Mouse (Mus musculus): Measurements from ENCODE around the gene Pitx1. TPM values are rescaled to one million over a fixed set of nuclear protein-coding genes. Genes with fewer than 3 reads are reported as not detected.

Gene Pitx1
- polyA plus RNA-seq, 1 experiment from 2014 or later = 0.36 TPM

DNA sequence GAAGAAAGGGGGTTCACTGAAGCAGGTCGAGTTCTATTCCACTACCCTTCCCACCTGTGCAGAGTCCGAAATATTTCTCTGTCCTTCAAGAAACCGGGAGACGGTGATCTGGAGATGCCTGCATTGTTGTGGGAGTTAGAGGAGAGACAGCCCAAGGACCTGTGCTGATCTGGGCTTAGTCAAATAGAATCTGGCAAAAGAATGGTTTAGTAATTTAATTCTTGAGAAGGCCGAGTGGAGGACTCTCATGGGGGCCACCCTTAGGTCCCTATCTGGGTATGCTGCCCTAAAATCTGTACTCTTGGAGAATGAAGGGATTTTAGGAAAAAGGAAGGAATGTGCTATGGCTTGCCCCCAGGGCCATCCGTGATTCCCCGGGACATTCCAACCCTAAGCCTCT is 2.1 kb downstream of the Pitx1 start:
- H3K27me3 ChIP-seq (ENCODE audit: control insufficient read depth, insufficient read depth, low read depth, low read length) = peaks cover 95% of the 10 kb centered on the region
- H3K9me3 ChIP-seq (ENCODE audit: control insufficient read depth, low read length) = no peaks in the 10 kb centered on the region
- peaks cover 9% of the 10 kb centered on the region for H3K4me1 ChIP-seq (replicated peaks; ENCODE audit: control insufficient read depth, insufficient read depth, low read length)
- 10% methylated on average over 7 of the region's 7 CpGs for WGBS
- no peak overlapping the region for H3K4me3 ChIP-seq (ENCODE audit: low read length)
- no peak overlapping the region for H3K4me2 ChIP-seq (ENCODE audit: low read depth, low read length)
- no peak overlapping the region for H3K27ac ChIP-seq (ENCODE audit: low read length)
- no peaks in the 10 kb centered on the region for H3K36me3 ChIP-seq (ENCODE audit: control insufficient read depth, insufficient read depth, low read length)
- ATAC-seq (ENCODE audit: low read depth) = no peak
- H3K9ac ChIP-seq (ENCODE audit: low read length) = no peak overlapping the region

DNA sequence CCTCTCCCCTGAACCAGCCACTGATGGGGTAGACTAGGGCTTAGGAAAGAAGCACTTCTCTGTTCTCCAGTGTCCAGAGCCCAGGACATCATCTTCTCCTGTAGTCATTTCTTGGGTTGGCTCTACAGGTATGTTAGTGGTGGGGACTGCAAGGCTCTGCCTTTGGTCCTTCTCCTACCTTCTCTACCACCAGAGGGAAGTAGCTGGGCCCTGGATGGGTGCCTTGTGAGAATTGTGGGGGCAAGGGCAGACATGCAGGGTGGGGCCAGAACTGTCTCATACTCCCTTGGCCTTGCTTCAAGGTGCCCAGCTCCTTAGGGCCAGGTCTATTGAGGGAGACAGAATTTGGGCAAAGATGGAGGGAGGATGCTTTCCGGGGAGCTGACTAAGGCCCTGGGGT is 3.4 kb downstream of the Pitx1 start:
- Histone ChIP-seq H3K27me3 (ENCODE audit: control insufficient read depth, insufficient read depth, low read depth, low read length) (peaks cover 96% of the 10 kb centered on the region), H3K9me3 (ENCODE audit: control insufficient read depth, low read length) (no peaks in the 10 kb centered on the region), H3K4me1 (replicated peaks; ENCODE audit: control insufficient read depth, insufficient read depth, low read length) (peaks cover 9% of the 10 kb centered on the region), H3K4me3 (ENCODE audit: low read length) (no peak overlapping the region), H3K27ac (ENCODE audit: low read length) (no peak overlapping the region), H3K4me2 (ENCODE audit: low read depth, low read length) (no peak overlapping the region), H3K9ac (ENCODE audit: low read length) (no peak overlapping the region), H3K36me3 (ENCODE audit: control insufficient read depth, insufficient read depth, low read length) (no peaks in the 10 kb centered on the region)
- WGBS = 37% methylated on average over 1 of the region's 1 CpGs
- no peak for ATAC-seq (ENCODE audit: low read depth)

DNA sequence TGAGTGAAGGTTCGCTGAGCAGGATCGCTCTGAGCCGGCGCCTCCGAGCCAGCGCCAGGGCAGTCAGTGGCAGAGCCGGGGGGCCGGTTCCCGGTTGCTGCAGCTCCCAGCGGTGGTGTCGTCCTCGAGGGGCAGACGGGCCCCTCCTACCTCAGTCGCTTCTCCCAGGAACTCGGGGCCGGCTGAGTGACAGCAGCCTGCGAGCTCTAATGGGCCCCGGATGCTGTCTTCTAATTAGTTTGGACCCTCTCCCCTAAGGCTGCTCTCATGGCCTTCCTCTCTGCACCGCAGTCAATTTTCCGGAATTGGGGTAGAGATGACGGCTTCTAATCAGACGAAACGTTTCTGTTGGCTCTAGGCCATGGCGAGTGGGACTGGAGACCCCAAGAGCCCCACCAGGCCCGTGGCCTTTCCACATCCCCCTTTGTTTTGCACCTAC is 4.3 kb downstream of the Pitx1 start:
- Histone ChIP-seq H3K27me3 (ENCODE audit: control insufficient read depth, insufficient read depth, low read depth, low read length) (peaks cover 91% of the 10 kb centered on the region), H3K27ac (ENCODE audit: low read length) (no peak overlapping the region), H3K9me3 (ENCODE audit: control insufficient read depth, low read length) (no peaks in the 10 kb centered on the region), H3K36me3 (ENCODE audit: control insufficient read depth, insufficient read depth, low read length) (no peaks in the 10 kb centered on the region), H3K4me3 (ENCODE audit: low read length) (0 out of 2 replicates have a peak overlapping the region, but pooled peaks have one; percentile 30), H3K9ac (ENCODE audit: low read length) (no peak overlapping the region), H3K4me2 (ENCODE audit: low read depth, low read length) (peak overlapping the region; percentile 52; the same call in 1 of the 2 replicates), H3K4me1 (replicated peaks; ENCODE audit: control insufficient read depth, insufficient read depth, low read length) (peaks cover 9% of the 10 kb centered on the region)
- 5% methylated on average over 25 of the region's 25 CpGs for WGBS
- ATAC-seq (ENCODE audit: low read depth) = no peak

DNA sequence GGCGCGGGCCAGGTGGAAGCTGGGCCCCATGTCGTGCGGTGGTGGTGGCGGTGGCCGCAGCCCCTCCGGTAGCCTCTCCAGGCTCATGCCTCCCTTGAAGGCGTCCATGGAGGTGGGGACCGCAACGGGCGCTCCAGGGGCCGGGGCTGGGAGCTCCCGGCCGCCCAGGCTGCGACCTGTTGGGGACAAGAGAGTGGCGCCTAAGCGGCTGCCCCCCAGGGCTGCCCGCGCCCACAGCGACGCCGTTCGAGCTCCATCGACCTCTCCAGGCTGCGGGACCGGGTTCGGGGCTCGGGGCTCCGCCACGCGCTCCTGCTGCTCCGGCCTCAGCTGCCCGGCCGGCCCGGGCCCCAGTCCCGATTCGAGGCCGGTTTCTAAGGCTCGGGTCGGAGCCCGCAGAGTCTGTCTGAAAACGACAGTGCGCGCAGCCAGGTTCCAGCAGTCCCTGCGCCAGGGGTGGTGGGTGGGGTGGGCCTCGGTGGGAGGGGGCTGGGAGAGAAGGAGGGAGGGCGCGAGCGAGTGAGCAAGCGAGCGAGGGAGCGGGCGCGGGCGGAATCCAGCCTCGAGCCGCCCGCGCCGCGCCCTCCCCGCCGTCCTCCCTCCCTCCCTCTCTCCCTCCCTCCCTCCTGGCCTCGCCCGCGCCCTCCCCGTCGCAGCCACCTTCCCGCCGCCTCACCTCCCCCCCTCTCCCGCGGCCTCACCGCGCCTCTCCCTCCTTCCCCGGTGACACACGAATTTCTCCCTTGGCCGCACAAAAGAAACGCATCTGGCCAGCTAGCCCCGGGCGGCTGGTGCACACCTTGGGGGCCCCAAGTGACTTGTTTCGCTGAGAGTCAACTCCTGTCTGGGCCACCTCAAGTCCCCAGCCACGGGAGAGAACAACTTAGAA is 4.9 kb downstream of the Pitx1 start:
- WGBS = under 1% methylated on average over 56 of the region's 82 CpGs
- Histone ChIP-seq H3K27me3 (ENCODE audit: control insufficient read depth, insufficient read depth, low read depth, low read length) (peaks cover 89% of the 10 kb centered on the region), H3K4me3 (ENCODE audit: low read length) (peak overlapping the region; percentile 30), H3K4me2 (ENCODE audit: low read depth, low read length) (peak overlapping the region; percentile 52), H3K36me3 (ENCODE audit: control insufficient read depth, insufficient read depth, low read length) (no peaks in the 10 kb centered on the region), H3K9ac (ENCODE audit: low read length) (0 out of 2 replicates have a peak overlapping the region, but pooled peaks have one; percentile 9), H3K4me1 (replicated peaks; ENCODE audit: control insufficient read depth, insufficient read depth, low read length) (peaks cover 9% of the 10 kb centered on the region), H3K27ac (ENCODE audit: low read length) (no peak overlapping the region), H3K9me3 (ENCODE audit: control insufficient read depth, low read length) (no peaks in the 10 kb centered on the region)
- peak; percentile 41; the same call in 1 of the 2 replicates for ATAC-seq (ENCODE audit: low read depth)

DNA sequence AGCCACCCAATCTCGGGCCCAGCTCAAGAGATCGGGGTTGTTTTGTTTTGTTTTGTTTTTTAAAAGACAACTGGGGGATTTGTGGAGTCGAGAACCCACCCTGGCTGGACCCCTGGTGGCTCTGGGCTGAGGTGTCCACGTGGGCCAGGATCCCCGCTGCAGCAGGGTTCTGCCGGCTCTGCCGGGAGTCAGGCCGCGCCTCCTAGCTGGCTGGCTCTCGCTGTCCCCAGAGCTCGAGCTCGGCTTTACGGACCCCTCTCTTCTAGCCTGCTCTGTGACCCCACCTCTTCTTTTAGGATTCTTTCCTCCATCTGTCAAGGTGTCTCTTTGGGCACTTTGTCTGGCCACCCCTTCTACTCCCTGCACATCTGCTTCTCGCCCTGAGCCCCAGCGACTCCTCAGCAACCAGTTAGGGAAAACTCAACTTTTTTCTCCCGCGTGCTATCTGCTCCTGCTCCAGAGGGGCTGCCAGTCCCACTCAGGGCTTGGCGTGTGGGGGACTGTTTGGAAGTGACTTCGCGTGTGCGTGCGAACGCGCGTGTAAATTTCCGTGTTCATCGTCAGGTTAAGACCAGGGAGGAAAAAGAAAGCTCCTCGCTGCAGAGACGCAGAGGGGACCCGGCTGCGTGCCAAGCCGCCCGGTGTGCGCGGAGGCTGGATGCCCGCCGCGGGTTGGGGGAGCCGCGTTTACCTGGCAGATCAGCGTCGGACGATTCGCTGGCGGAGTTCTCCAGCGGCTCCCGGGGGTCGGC is 5.7 kb downstream of the Pitx1 start:
- H3K27me3 ChIP-seq (ENCODE audit: control insufficient read depth, insufficient read depth, low read depth, low read length) = peaks cover 90% of the 10 kb centered on the region
- H3K36me3 ChIP-seq (ENCODE audit: control insufficient read depth, insufficient read depth, low read length) = no peaks in the 10 kb centered on the region
- H3K4me2 ChIP-seq (ENCODE audit: low read depth, low read length) = peak overlapping the region; percentile 52
- no peak overlapping the region for H3K9ac ChIP-seq (ENCODE audit: low read length)
- H3K4me1 ChIP-seq (replicated peaks; ENCODE audit: control insufficient read depth, insufficient read depth, low read length) = peaks cover 16% of the 10 kb centered on the region
- 1% methylated on average over 48 of the region's 48 CpGs for WGBS
- no peaks in the 10 kb centered on the region for H3K9me3 ChIP-seq (ENCODE audit: control insufficient read depth, low read length)
- peak overlapping the region; percentile 30 for H3K4me3 ChIP-seq (ENCODE audit: low read length)
- no peak overlapping the region for H3K27ac ChIP-seq (ENCODE audit: low read length)
- ATAC-seq (ENCODE audit: low read depth) = no peak; the same call in 1 of the 2 replicates

DNA sequence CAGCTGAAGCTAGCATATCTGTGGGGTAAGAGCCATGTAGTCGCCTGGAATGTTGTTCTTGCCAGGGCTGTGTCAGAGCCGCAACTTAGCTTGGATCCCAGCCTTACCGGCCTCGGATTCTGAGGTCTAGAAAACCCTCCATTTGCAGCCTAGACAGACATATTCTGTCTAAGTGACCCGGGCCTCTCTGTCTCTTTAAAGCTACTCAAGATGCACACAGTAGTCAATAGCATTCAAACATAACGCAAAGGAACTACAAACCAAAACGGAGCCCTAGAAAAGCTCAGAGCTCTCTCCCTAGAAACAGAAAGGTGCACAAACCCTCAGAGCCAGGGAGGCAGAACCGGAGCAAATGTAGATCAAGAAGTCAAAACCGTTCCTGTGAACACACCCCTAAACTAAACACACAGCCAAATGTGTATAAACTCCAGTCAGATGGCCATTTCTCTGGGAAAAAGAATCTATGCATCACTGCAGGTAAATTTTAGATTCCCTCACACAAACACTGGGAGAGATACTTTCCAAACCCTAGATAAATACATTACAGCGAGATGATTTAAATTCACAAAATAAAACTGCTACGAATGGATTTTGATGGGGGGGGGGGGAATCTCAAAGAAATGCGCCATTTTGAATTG is 6.9 kb downstream of the Pitx1 start:
- WGBS = 13% methylated on average over 12 of the region's 12 CpGs
- no peak overlapping the region for H3K27ac ChIP-seq (ENCODE audit: low read length)
- no peak for ATAC-seq (ENCODE audit: low read depth)

DNA sequence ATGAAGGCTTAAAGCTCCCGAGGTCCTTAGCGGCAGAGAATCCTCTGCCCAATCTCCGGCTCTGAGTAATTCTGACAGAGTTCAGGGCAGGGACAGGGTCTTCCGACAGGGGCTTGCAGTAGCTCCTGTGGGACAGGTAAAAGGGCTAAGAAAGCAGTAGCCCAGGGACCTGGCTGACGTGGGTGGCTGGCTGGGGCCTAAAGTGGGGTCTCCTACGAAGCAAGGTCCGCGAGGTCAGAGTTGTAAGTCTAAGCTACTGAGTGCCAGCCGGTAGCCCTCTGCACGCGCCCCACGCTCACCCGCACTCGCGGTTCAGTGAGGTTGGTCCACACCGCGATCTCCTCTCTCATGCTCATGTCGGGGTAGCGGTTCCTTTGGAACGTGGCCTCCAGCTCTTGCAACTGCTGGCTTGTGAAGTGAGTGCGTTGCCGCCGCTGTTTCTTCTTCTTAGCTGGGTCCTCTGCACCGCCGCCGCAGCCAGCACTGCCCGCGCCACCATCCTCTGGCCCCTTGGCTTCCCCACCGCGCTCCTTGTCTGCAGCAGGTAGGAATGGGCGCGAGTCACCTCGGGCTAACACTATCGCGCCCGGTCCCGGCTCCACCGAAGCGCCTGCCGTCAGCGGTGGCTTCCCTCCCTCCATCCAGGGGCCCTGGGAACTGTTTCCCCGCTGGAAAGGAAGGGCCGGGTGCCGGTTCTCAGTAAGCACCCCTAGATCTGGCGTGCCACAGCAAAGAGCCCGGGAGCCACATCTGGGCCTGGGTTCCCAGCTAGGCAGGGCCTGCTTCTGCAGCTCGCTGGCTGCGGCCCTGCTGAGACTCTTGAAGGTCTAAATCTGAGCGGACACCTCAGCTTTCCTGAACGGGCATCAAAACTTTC is 7.6 kb downstream of the Pitx1 start:
- Histone ChIP-seq H3K9me3 (ENCODE audit: control insufficient read depth, low read length) (no peaks in the 10 kb centered on the region), H3K27ac (ENCODE audit: low read length) (no peak overlapping the region), H3K9ac (ENCODE audit: low read length) (no peak overlapping the region), H3K4me3 (ENCODE audit: low read length) (peak overlapping the region; percentile 17; the same call in 1 of the 2 replicates), H3K4me1 (replicated peaks; ENCODE audit: control insufficient read depth, insufficient read depth, low read length) (peaks cover 16% of the 10 kb centered on the region), H3K36me3 (ENCODE audit: control insufficient read depth, insufficient read depth, low read length) (no peaks in the 10 kb centered on the region), H3K4me2 (ENCODE audit: low read depth, low read length) (no peak overlapping the region), H3K27me3 (ENCODE audit: control insufficient read depth, insufficient read depth, low read depth, low read length) (peaks cover 90% of the 10 kb centered on the region)
- WGBS = 4% methylated on average over 49 of the region's 50 CpGs
- ATAC-seq (ENCODE audit: low read depth) = no peak

More for the DNA sequence above, 6.9 kb downstream of the Pitx1 start:
- H3K27me3 ChIP-seq (ENCODE audit: control insufficient read depth, insufficient read depth, low read depth, low read length) = peaks cover 90% of the 10 kb centered on the region
- H3K4me2 ChIP-seq (ENCODE audit: low read depth, low read length) = no peak overlapping the region
- no peak overlapping the region for H3K4me3 ChIP-seq (ENCODE audit: low read length)
- peaks cover 16% of the 10 kb centered on the region for H3K4me1 ChIP-seq (replicated peaks; ENCODE audit: control insufficient read depth, insufficient read depth, low read length)
- H3K9me3 ChIP-seq (ENCODE audit: control insufficient read depth, low read length) = no peaks in the 10 kb centered on the region
- H3K36me3 ChIP-seq (ENCODE audit: control insufficient read depth, insufficient read depth, low read length) = no peaks in the 10 kb centered on the region
- no peak overlapping the region for H3K9ac ChIP-seq (ENCODE audit: low read length)

DNA sequence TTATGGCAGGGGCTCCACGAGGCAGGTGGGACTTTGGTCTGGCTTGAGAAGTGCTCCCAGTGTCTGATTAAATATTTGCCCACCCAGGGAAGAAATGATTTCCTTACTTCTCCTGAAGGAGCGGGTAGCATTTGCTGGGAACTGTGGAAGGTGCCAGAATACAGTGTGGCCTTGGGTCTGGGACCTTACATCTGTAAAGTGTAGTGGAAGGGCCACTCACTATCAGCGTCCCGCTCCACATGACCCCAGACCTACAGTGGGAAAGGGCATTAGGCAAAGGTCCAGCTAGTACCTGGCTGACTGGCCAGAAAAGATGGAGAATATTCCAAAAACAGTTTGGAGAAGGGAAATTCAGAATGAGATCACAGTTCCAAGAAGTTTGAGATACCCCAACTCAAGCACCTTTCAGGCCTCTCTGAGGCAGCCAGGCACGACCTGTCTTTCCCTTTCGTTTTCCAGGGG is 8.3 kb downstream of the Pitx1 start:
- ATAC-seq (ENCODE audit: low read depth) = no peak
- Histone ChIP-seq H3K4me2 (ENCODE audit: low read depth, low read length) (no peak overlapping the region), H3K9me3 (ENCODE audit: control insufficient read depth, low read length) (no peaks in the 10 kb centered on the region), H3K4me3 (ENCODE audit: low read length) (peak overlapping the region; percentile 17; the same call in 1 of the 2 replicates), H3K36me3 (ENCODE audit: control insufficient read depth, insufficient read depth, low read length) (no peaks in the 10 kb centered on the region), H3K27me3 (ENCODE audit: control insufficient read depth, insufficient read depth, low read depth, low read length) (peaks cover 90% of the 10 kb centered on the region), H3K9ac (ENCODE audit: low read length) (no peak overlapping the region), H3K27ac (ENCODE audit: low read length) (no peak overlapping the region), H3K4me1 (replicated peaks; ENCODE audit: control insufficient read depth, insufficient read depth, low read length) (peaks cover 16% of the 10 kb centered on the region)
- WGBS = 6% methylated on average over 6 of the region's 6 CpGs

Measured in lung, embryonic 16.5 days (tissue).